Mouse (Mus musculus) spleen, postnatal 14 days (tissue): Measurements from ENCODE around the gene Prrt2.

Experiments
- DNase-seq, 2 experiments: peaks; one replicate each; pipeline ENCODE4 v3.0.0; 2021 to 2022; ENCODE audit warnings: low spot score in 2 of 2

Prrt2 gene

GRCm38 (mm10) chr7:127020901-127021562 is at the start of gene Prrt2, which contains the start of gene Gm42742:
TSS of gene Prrt2 (minus strand) at chr7:127021211.
TSS of gene Gm42742 (minus strand) at chr7:127021097.
- DNase-seq: no peak

GRCm38 (mm10) chr7:127066317-127066716 is 45.3 kb upstream of the Prrt2 start:
- DNase-seq: no peak

- no peak for DNase-seq
Observed at GRCm38 (mm10) chr7:127065538-127065937, 44.5 kb upstream of the Prrt2 start.

- no peak for DNase-seq
Observed at GRCm38 (mm10) chr7:127055026-127055585, 34.1 kb upstream of the Prrt2 start.

- DNase-seq: peak; percentile 88 to 90
Observed at GRCm38 (mm10) chr7:127041851-127042672, 21.1 kb upstream of the Prrt2 start, which contains the start of gene Kif22. TSS of gene Kif22 (minus strand) at chr7:127042471.

- DNase-seq: no peak
Observed at GRCm38 (mm10) chr7:127031244-127031643, 10.2 kb upstream of the Prrt2 start.

GRCm38 (mm10) chr7:127030172-127030571 is 9.2 kb upstream of the Prrt2 start:
- DNase-seq: no peak

GRCm38 (mm10) chr7:127027885-127028284 is 6.9 kb upstream of the Prrt2 start:
- DNase-seq: no peak

GRCm38 (mm10) chr7:127026984-127027726 is 6.1 kb upstream of the Prrt2 start, which contains the start of gene Maz:
TSS of gene Maz (minus strand) at chr7:127027037.
- DNase-seq: peak; percentile 97 to 98

GRCm38 (mm10) chr7:127026616-127026983 is 5.6 kb upstream of the Prrt2 start:
- peak; percentile 63 to 73 for DNase-seq

GRCm38 (mm10) chr7:127026161-127026600 is 5.2 kb upstream of the Prrt2 start:
- peak; percentile 49 to 62 for DNase-seq

- peak in 1 of 2 experiments; percentile 54 for DNase-seq
Observed at GRCm38 (mm10) chr7:127025556-127026160, 4.6 kb upstream of the Prrt2 start.

- DNase-seq: peak; percentile 64 to 75
Observed at GRCm38 (mm10) chr7:127024755-127025555, 3.9 kb upstream of the Prrt2 start.

GRCm38 (mm10) chr7:127023896-127024690 is 3.1 kb upstream of the Prrt2 start:
- no peak for DNase-seq

GRCm38 (mm10) chr7:127023272-127023691 is 2.3 kb upstream of the Prrt2 start:
- DNase-seq: no peak

GRCm38 (mm10) chr7:127022528-127023271 is 1.7 kb upstream of the Prrt2 start:
- no peak for DNase-seq

GRCm38 (mm10) chr7:127021563-127022527 is 834 bp upstream of the Prrt2 start:
- DNase-seq: no peak

GRCm38 (mm10) chr7:127020491-127020890 is 520 bp downstream of the Prrt2 start:
- DNase-seq: no peak
